Mouse (Mus musculus) liver, embryonic 14.5 days (tissue): Measurements from ENCODE around the gene Canx. TPM values are rescaled to one million over a fixed set of nuclear protein-coding genes. Genes with fewer than 3 reads are reported as not detected.

ENCODE experiments used
- ATAC-seq: fragments of 200-750 bp; cut with Nextera tagmentation; 2 replicates; pipeline ENCODE4 v1.8.0; 2017; ENCODE audit warnings: moderate number of reproducible peaks, mild to moderate bottlenecking, moderate library complexity; ENCODE audit not compliant: insufficient read depth
- DNase-seq, 3 experiments: peaks; one replicate each; pipeline ENCODE4 v3.0.0-alpha.2; 2012 to 2013; ENCODE audit warnings: low read depth in 3 of 3, low spot score in 3 of 3
- H3K27ac ChIP-seq: fragments of 300-500 bp; sonication (generic); 2 replicates; pipeline ENCODE4 v1.5.1; 2014; ENCODE audit warnings: moderate library complexity, mild to moderate bottlenecking, control low read depth, inconsistent platforms
- H3K27me3 ChIP-seq: fragments of 300-500 bp; sonication (generic); 2 replicates; pipeline ENCODE4 v1.6.1; 2014; ENCODE audit warnings: mild to moderate bottlenecking, low read length, moderate library complexity; ENCODE audit not compliant: control insufficient read depth, insufficient read depth
- H3K36me3 ChIP-seq: fragments of 300-500 bp; sonication (generic); replicated peaks from 2 replicates; pipeline ENCODE4 v1.6.1; 2014; ENCODE audit warnings: low read depth; ENCODE audit not compliant: control insufficient read depth, insufficient read depth
- H3K4me1 ChIP-seq, 2 experiments: fragments of 200-500 bp in 1 of 2; fragments of 300-500 bp in 1 of 2; sonication (generic) in 1 of 2; replicated peaks; 2 replicates each; pipeline ENCODE4 v1.6.1; 2012 to 2014; ENCODE audit warnings: antibody characterized with exemption in 1 of 2, inconsistent platforms in 1 of 2, low read length in 1 of 2; ENCODE audit not compliant: control insufficient read depth in 2 of 2, insufficient read depth in 2 of 2
- H3K4me2 ChIP-seq: fragments of 300-500 bp; sonication (generic); 2 replicates; pipeline ENCODE4 v1.6.1; 2014; ENCODE audit warnings: low read depth, mild to moderate bottlenecking, control low read depth, moderate library complexity
- H3K4me3 ChIP-seq, 2 experiments: fragments of 200-500 bp in 1 of 2; fragments of 300-500 bp in 1 of 2; sonication (generic) in 1 of 2; 2 replicates each; pipeline ENCODE4 v1.5.1; 2012 to 2014; ENCODE audit warnings: low read depth in 2 of 2, low read length in 2 of 2, mild to moderate bottlenecking in 2 of 2, control low read depth in 1 of 2, inconsistent platforms in 1 of 2, moderate library complexity in 1 of 2; ENCODE audit not compliant: insufficient read depth in 1 of 2
- H3K9ac ChIP-seq: fragments of 300-500 bp; sonication (generic); replicated peaks from 2 replicates; pipeline ENCODE4 v1.6.1; 2014; ENCODE audit warnings: mild to moderate bottlenecking, control low read depth, moderate library complexity
- H3K9me3 ChIP-seq: fragments of 300-500 bp; sonication (generic); 2 replicates; pipeline ENCODE4 v1.6.1; 2016; ENCODE audit warnings: low read length, mixed read lengths; ENCODE audit not compliant: control insufficient read depth
- CTCF ChIP-seq: IDR thresholded peaks from 2 replicates; pipeline ENCODE4 v1.5.1; 2016; ENCODE audit warnings: antibody characterized with exemption, low read depth, control low read depth
- EP300 ChIP-seq: IDR thresholded peaks from 2 replicates; pipeline ENCODE4 v1.6.1; 2016; ENCODE audit warnings: antibody characterized with exemption, low read depth
- WGBS: fragments of 180-500 bp; shearing (Covaris S2); extraction: QIAGEN DNeasy Blood & Tissue Kit; methylation state at CpG from one replicate; pipeline ENCODE4 v1.1.7; 2014; ENCODE audit not compliant: insufficient replicate concordance; 5-methylcytosine and 5-hydroxymethylcytosine counted together
- polyA plus RNA-seq, 2 experiments: library from polyadenylated mRNA; depleted of rRNA in 1 of 2; stranded (reverse) in 1 of 2; unstranded in 1 of 2; fragments of >200 nt; fragmentation: Nextera tagmentation in 1 of 2; extraction: Ambion mirVana in 1 of 2; gene quantifications; 2 replicates each; pipeline versions ENCODE4 v1.2.1 to v1.2.3; 2012 to 2014

Gene Canx
- polyA plus RNA-seq, 2 experiments = 91.6 to 136 TPM

GRCm38 (mm10) chr11:50263198-50263597 lies 62.3 kb downstream of the Canx start:
- peaks cover 38% of the 10 kb centered on the region for H3K36me3 ChIP-seq
- H3K4me2 ChIP-seq = no peak overlapping the region
- H3K4me3 ChIP-seq = no peak overlapping the region
- ATAC-seq = no peak
- no peak overlapping the region for H3K9ac ChIP-seq
- no peak for DNase-seq
- no peak overlapping the region for H3K27ac ChIP-seq
- 73% methylated on average over 3 of the region's 3 CpGs for WGBS
- H3K9me3 ChIP-seq = no peaks in the 10 kb centered on the region
- no peaks in the 10 kb centered on the region for H3K4me1 ChIP-seq
- no peaks in the 10 kb centered on the region for H3K27me3 ChIP-seq
- TF ChIP-seq EP300 = no peak
- no peak for TF ChIP-seq CTCF

GRCm38 (mm10) chr11:50262020-50262419 lies 63.5 kb downstream of the Canx start:
- Histone ChIP-seq H3K9me3 (no peaks in the 10 kb centered on the region), H3K4me1 (no peaks in the 10 kb centered on the region), H3K36me3 (peaks cover 43% of the 10 kb centered on the region), H3K4me3 (no peak overlapping the region), H3K27me3 (no peaks in the 10 kb centered on the region), H3K27ac (no peak overlapping the region), H3K9ac (no peak overlapping the region), H3K4me2 (no peak overlapping the region)
- WGBS = 77% methylated on average over 4 of the region's 4 CpGs
- ATAC-seq (no peak), DNase-seq (no peak)
- TF ChIP-seq EP300 (no peak), CTCF (peak; percentile 59)

GRCm38 (mm10) chr11:50258310-50258709 lies 67.2 kb downstream of the Canx start:
- Histone ChIP-seq H3K4me1 (no peaks in the 10 kb centered on the region), H3K27ac (no peak overlapping the region), H3K27me3 (no peaks in the 10 kb centered on the region), H3K36me3 (peaks cover 33% of the 10 kb centered on the region), H3K9me3 (no peaks in the 10 kb centered on the region), H3K4me3 (no peak overlapping the region), H3K9ac (no peak overlapping the region), H3K4me2 (no peak overlapping the region)
- WGBS = 77% methylated on average over 7 of the region's 7 CpGs
- DNase-seq (no peak), ATAC-seq (no peak)
- TF ChIP-seq EP300 = no peak
- no peak for TF ChIP-seq CTCF

GRCm38 (mm10) chr11:50256615-50257014 lies 68.9 kb downstream of the Canx start:
- Histone ChIP-seq H3K4me1 (no peaks in the 10 kb centered on the region), H3K36me3 (peaks cover 17% of the 10 kb centered on the region), H3K27me3 (no peaks in the 10 kb centered on the region), H3K9me3 (no peaks in the 10 kb centered on the region), H3K9ac (no peak overlapping the region), H3K27ac (no peak overlapping the region), H3K4me2 (no peak overlapping the region), H3K4me3 (no peak overlapping the region)
- DNase-seq (no peak), ATAC-seq (no peak)
- no peak for TF ChIP-seq CTCF
- TF ChIP-seq EP300 = no peak
- 60% methylated on average over 7 of the region's 7 CpGs for WGBS

GRCm38 (mm10) chr11:50254010-50254580 lies 71.4 kb downstream of the Canx start:
- H3K4me2 ChIP-seq = no peak overlapping the region
- H3K4me3 ChIP-seq = no peak overlapping the region
- ATAC-seq = no peak
- H3K9ac ChIP-seq = no peak overlapping the region
- H3K4me1 ChIP-seq = no peaks in the 10 kb centered on the region
- WGBS = 86% methylated on average over 12 of the region's 12 CpGs
- H3K27ac ChIP-seq = no peak overlapping the region
- H3K9me3 ChIP-seq = no peaks in the 10 kb centered on the region
- TF ChIP-seq CTCF = no peak
- no peak for TF ChIP-seq EP300
- H3K36me3 ChIP-seq = peaks cover 9% of the 10 kb centered on the region
- no peaks in the 10 kb centered on the region for H3K27me3 ChIP-seq
- DNase-seq = no peak
